Mouse (Mus musculus) ovary, adult 18-20 months (tissue): Measurements from ENCODE around the gene Polr2l.
"Not testable (repeated sequence)": the region's sequence is repeated elsewhere in the genome, so short reads cannot be mapped to it uniquely, and the experiment has no call there.

Experiments
- DNase-seq: peaks from one replicate; pipeline ENCODE4 v3.0.0; 2022; ENCODE audit warnings: low spot score, mixed read lengths

Polr2l gene

GRCm38 (mm10) chr7:141447110-141447991 is 27.6 kb downstream of the Polr2l start, which contains the start of gene Rplp2:
Rplp2 (plus strand) TSS chr7:141447370.
- peak; percentile 89 for DNase-seq

GRCm38 (mm10) chr7:141446374-141446773 is 28.6 kb downstream of the Polr2l start:
- not testable (repeated sequence) for DNase-seq

- no peak for DNase-seq
These were observed 31.1 kb downstream of the Polr2l start, which contains the start of gene Pidd1 for GRCm38 (mm10) chr7:141443828-141444237. Pidd1 (minus strand) TSS chr7:141444025.

GRCm38 (mm10) chr7:141443081-141443821 is 31.7 kb downstream of the Polr2l start:
- DNase-seq: no peak

- DNase-seq: no peak
These were observed 32.7 kb downstream of the Polr2l start for GRCm38 (mm10) chr7:141442199-141442598.

GRCm38 (mm10) chr7:141441460-141441859 is 33.5 kb downstream of the Polr2l start:
- DNase-seq: no peak

GRCm38 (mm10) chr7:141440613-141441012 is 34.3 kb downstream of the Polr2l start:
- DNase-seq: no peak

- no peak for DNase-seq
These were observed 35.1 kb downstream of the Polr2l start for GRCm38 (mm10) chr7:141439811-141440210.

- no peak for DNase-seq
These were observed 35.7 kb downstream of the Polr2l start for GRCm38 (mm10) chr7:141439140-141439679.

GRCm38 (mm10) chr7:141438201-141438968 is 36.5 kb downstream of the Polr2l start:
- no peak for DNase-seq

- DNase-seq: no peak
These were observed 37.5 kb downstream of the Polr2l start, which contains the start of gene Slc25a22 for GRCm38 (mm10) chr7:141437178-141438120. Slc25a22 (minus strand) TSS chr7:141437892.

GRCm38 (mm10) chr7:141436523-141436892 is 38.4 kb downstream of the Polr2l start:
- no peak for DNase-seq

- no peak for DNase-seq
These were observed 38.9 kb downstream of the Polr2l start for GRCm38 (mm10) chr7:141435856-141436522.

- DNase-seq: no peak
These were observed 39.6 kb downstream of the Polr2l start for GRCm38 (mm10) chr7:141435129-141435855.

GRCm38 (mm10) chr7:141434464-141434863 is 40.5 kb downstream of the Polr2l start:
- no peak for DNase-seq

- DNase-seq: no peak
These were observed 41.2 kb downstream of the Polr2l start for GRCm38 (mm10) chr7:141433517-141434400.

- peak; percentile 77 for DNase-seq
These were observed 42.0 kb downstream of the Polr2l start for GRCm38 (mm10) chr7:141432741-141433516.
